Mouse (Mus musculus) lung, embryonic 14.5 days (tissue): ENCODE data around the gene Mapk8ip1. TPM values are rescaled to one million over a fixed set of nuclear protein-coding genes. Genes with fewer than 3 reads are reported as not detected.

Experiments
- ATAC-seq: fragments of 200-750 bp; cut with Nextera tagmentation; 2 replicates; pipeline ENCODE4 v1.8.0; 2017; ENCODE audit warnings: mild to moderate bottlenecking, moderate TSS enrichment, moderate library complexity; ENCODE audit not compliant: insufficient read depth
- DNase-seq: peaks from one replicate; pipeline ENCODE4 v3.0.0-alpha.2; 2015
- H3K27ac ChIP-seq: fragments of 300-500 bp; sonication (generic); 2 replicates; pipeline ENCODE4 v1.5.1; 2014; ENCODE audit warnings: low read depth, mild to moderate bottlenecking, moderate library complexity
- H3K27me3 ChIP-seq: fragments of 300-500 bp; sonication (generic); 2 replicates; pipeline ENCODE4 v1.6.1; 2014; ENCODE audit warnings: low read length, control low read depth; ENCODE audit not compliant: insufficient read depth
- H3K36me3 ChIP-seq: fragments of 300-500 bp; sonication (generic); 2 replicates; pipeline ENCODE4 v1.6.1; 2014; ENCODE audit warnings: control low read depth; ENCODE audit not compliant: insufficient read depth
- H3K4me1 ChIP-seq: fragments of 300-500 bp; sonication (generic); 2 replicates; pipeline ENCODE4 v1.6.1; 2014; ENCODE audit warnings: antibody characterized with exemption, control low read depth; ENCODE audit not compliant: insufficient read depth
- H3K4me2 ChIP-seq: fragments of 300-500 bp; sonication (generic); 2 replicates; pipeline ENCODE4 v1.6.1; 2014; ENCODE audit warnings: mild to moderate bottlenecking
- H3K4me3 ChIP-seq: fragments of 300-500 bp; sonication (generic); 2 replicates; pipeline ENCODE4 v1.5.1; 2014; ENCODE audit warnings: low read depth, low read length
- H3K9ac ChIP-seq: fragments of 300-500 bp; sonication (generic); 2 replicates; pipeline ENCODE4 v1.6.1; 2014
- H3K9me3 ChIP-seq: fragments of 300-500 bp; sonication (generic); 2 replicates; pipeline ENCODE4 v1.6.1; 2016; ENCODE audit warnings: low read depth, low read length, control low read depth
- CTCF ChIP-seq: IDR thresholded peaks from 2 replicates; pipeline ENCODE4 v1.5.1; 2016; ENCODE audit warnings: antibody characterized with exemption, low read depth
- WGBS: fragments of 180-500 bp; shearing (Covaris S2); extraction: QIAGEN DNeasy Blood & Tissue Kit; methylation state at CpG from one replicate; pipeline ENCODE4 v1.1.7; 2014; 5-methylcytosine and 5-hydroxymethylcytosine counted together
- polyA plus RNA-seq: library from polyadenylated mRNA; unstranded; fragments of >200 nt; fragmentation: Nextera tagmentation; extraction: Ambion mirVana; gene quantifications from 2 replicates; pipeline ENCODE4 v1.2.1, GENCODE M21; 2014

Gene Mapk8ip1
- polyA plus RNA-seq, 1 experiment from 2014 or later, result 6.2 TPM

GRCm38 (mm10) chr2:92440432-92440831 lies 39.4 kb upstream of the Mapk8ip1 start:
- Histone ChIP-seq H3K27ac (no peak overlapping the region), H3K4me3 (no peak overlapping the region), H3K9me3 (no peaks in the 10 kb centered on the region), H3K4me2 (no peak overlapping the region), H3K36me3 (no peaks in the 10 kb centered on the region), H3K9ac (no peak overlapping the region), H3K27me3 (no peaks in the 10 kb centered on the region), H3K4me1 (no peaks in the 10 kb centered on the region)
- DNase-seq (no peak), ATAC-seq (no peak)
- no peak for TF ChIP-seq CTCF
- 50% methylated on average over 6 of the region's 6 CpGs for WGBS

GRCm38 (mm10) chr2:92438567-92438966 lies 37.5 kb upstream of the Mapk8ip1 start:
- H3K36me3 ChIP-seq, result no peaks in the 10 kb centered on the region
- no peaks in the 10 kb centered on the region for H3K27me3 ChIP-seq
- TF ChIP-seq CTCF, result no peak
- H3K27ac ChIP-seq, result no peak overlapping the region
- no peaks in the 10 kb centered on the region for H3K4me1 ChIP-seq
- ATAC-seq (no peak), DNase-seq (no peak)
- no peak overlapping the region for H3K4me3 ChIP-seq
- H3K9me3 ChIP-seq, result no peaks in the 10 kb centered on the region
- no peak overlapping the region for H3K9ac ChIP-seq
- 51% methylated on average over 3 of the region's 3 CpGs for WGBS
- no peak overlapping the region for H3K4me2 ChIP-seq

- Histone ChIP-seq H3K36me3 (no peaks in the 10 kb centered on the region), H3K9ac (no peak overlapping the region), H3K9me3 (no peaks in the 10 kb centered on the region), H3K27me3 (no peaks in the 10 kb centered on the region), H3K4me2 (peak overlapping the region; percentile 44; the same call in 1 of the 2 replicates), H3K27ac (no peak overlapping the region), H3K4me3 (no peak overlapping the region), H3K4me1 (no peaks in the 10 kb centered on the region)
- ATAC-seq (no peak), DNase-seq (peak; percentile 93)
- TF ChIP-seq CTCF, result peak; percentile 83
- under 1% methylated on average over 5 of the region's 5 CpGs for WGBS
Observed at GRCm38 (mm10) chr2:92437875-92438274, 36.8 kb upstream of the Mapk8ip1 start.

GRCm38 (mm10) chr2:92437366-92437765 lies 36.3 kb upstream of the Mapk8ip1 start:
- ATAC-seq (no peak), DNase-seq (no peak)
- peaks cover 5% of the 10 kb centered on the region; the same call in 1 of the 2 replicates for H3K4me1 ChIP-seq
- no peak overlapping the region for H3K4me3 ChIP-seq
- no peak overlapping the region for H3K9ac ChIP-seq
- WGBS, result 61% methylated on average over 4 of the region's 4 CpGs
- H3K27ac ChIP-seq, result no peak overlapping the region
- H3K36me3 ChIP-seq, result no peaks in the 10 kb centered on the region
- no peaks in the 10 kb centered on the region for H3K9me3 ChIP-seq
- TF ChIP-seq CTCF, result no peak
- no peak overlapping the region for H3K4me2 ChIP-seq
- no peaks in the 10 kb centered on the region for H3K27me3 ChIP-seq

GRCm38 (mm10) chr2:92435023-92435422 lies 34.0 kb upstream of the Mapk8ip1 start:
- no peaks in the 10 kb centered on the region for H3K27me3 ChIP-seq
- 47% methylated on average over 6 of the region's 6 CpGs for WGBS
- H3K27ac ChIP-seq, result no peak overlapping the region
- 0 out of 2 replicates have a peak overlapping the region, but pooled peaks have one; percentile 85 for H3K4me3 ChIP-seq
- H3K4me1 ChIP-seq, result peaks cover 20% of the 10 kb centered on the region
- no peaks in the 10 kb centered on the region for H3K36me3 ChIP-seq
- no peaks in the 10 kb centered on the region for H3K9me3 ChIP-seq
- H3K4me2 ChIP-seq, result peak overlapping the region; percentile 83
- no peak for ATAC-seq
- TF ChIP-seq CTCF, result no peak
- peak overlapping the region; percentile 40 for H3K9ac ChIP-seq
- DNase-seq, result no peak

- peaks cover 20% of the 10 kb centered on the region for H3K4me1 ChIP-seq
- peak overlapping the region; percentile 40 for H3K9ac ChIP-seq
- H3K4me3 ChIP-seq, result peak overlapping the region; percentile 85
- TF ChIP-seq CTCF, result no peak
- H3K27ac ChIP-seq, result peak overlapping the region; percentile 26
- H3K4me2 ChIP-seq, result peak overlapping the region; percentile 83
- ATAC-seq, result no peak
- no peaks in the 10 kb centered on the region for H3K27me3 ChIP-seq
- WGBS, result 5% methylated on average over 12 of the region's 12 CpGs
- no peaks in the 10 kb centered on the region for H3K9me3 ChIP-seq
- peak; percentile 55 for DNase-seq
- H3K36me3 ChIP-seq, result no peaks in the 10 kb centered on the region
Observed at GRCm38 (mm10) chr2:92434375-92434745, 33.3 kb upstream of the Mapk8ip1 start.

GRCm38 (mm10) chr2:92433578-92434374 lies 32.7 kb upstream of the Mapk8ip1 start, which contains the start of gene Cry2:
Cry2 (minus strand) TSS chr2:92434043.
- peak within 1 kb of the TSS; percentile 55 for H3K27ac ChIP-seq
- no peaks in the 10 kb centered on the region for H3K27me3 ChIP-seq
- no peaks in the 10 kb centered on the region for H3K9me3 ChIP-seq
- ATAC-seq, result peak; percentile 98
- peak; percentile 99 for DNase-seq
- H3K4me1 ChIP-seq, result peaks cover 26% of the 10 kb centered on the region
- WGBS, result under 1% methylated on average over 72 of the region's 76 CpGs
- H3K4me3 ChIP-seq, result peak within 1 kb of the TSS; percentile 85
- H3K4me2 ChIP-seq, result peak within 1 kb of the TSS; percentile 83
- H3K36me3 ChIP-seq, result no peaks in the 10 kb centered on the region
- peak within 1 kb of the TSS; percentile 80 for H3K9ac ChIP-seq
- no peak for TF ChIP-seq CTCF
